Mouse (Mus musculus): ENCODE measurements around the gene Cdc42ep5.
"Not testable (repeated sequence)": the region's sequence is repeated elsewhere in the genome, so short reads cannot be mapped to it uniquely, and the experiment has no call there.

The Cdc42ep5 gene

DNA sequence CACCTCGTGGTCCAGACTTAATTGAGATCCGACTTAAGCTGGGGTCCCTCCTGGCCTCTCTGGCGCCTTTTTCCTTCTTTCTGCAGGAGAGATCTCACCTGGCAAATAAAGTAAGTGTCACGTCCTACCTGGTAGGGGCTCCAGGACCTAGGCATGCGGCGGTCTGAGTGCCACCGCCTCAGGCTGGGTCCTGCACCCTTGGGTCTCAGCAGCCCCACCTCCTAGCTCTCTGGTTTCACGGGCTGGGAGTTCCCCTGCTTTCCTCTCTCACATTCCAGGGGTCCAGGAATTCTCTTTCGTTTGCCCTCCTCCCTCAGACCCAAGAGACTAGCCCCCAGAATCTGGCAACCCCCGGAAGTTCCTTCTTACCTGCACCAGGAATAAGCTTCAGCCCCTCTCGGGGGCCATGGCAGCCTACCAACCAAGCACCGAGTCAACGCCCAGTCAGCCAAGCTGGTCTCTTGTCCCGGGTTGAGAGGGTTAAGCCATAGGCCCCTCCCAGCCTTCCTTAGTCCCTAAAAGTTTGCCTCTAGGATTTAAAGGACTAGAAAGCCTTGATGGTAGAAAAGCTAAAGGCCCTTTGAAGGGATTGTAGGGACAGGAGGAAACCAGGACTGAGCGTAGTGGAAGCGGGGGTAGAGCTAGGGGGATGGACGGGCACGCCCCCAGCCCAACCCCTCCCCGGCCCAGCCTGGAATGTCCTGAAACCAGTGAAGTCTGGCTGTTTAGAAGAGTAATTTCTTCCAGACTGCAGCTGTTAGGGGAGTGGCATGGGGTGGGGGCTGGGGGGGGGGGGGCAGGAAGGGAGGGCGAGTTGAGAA lies at the start of gene Cdc42ep5:
Cdc42ep5 (minus strand) TSS at position 771 of the 821 bp plus-strand sequence.
- no peak for DNase-seq

DNA sequence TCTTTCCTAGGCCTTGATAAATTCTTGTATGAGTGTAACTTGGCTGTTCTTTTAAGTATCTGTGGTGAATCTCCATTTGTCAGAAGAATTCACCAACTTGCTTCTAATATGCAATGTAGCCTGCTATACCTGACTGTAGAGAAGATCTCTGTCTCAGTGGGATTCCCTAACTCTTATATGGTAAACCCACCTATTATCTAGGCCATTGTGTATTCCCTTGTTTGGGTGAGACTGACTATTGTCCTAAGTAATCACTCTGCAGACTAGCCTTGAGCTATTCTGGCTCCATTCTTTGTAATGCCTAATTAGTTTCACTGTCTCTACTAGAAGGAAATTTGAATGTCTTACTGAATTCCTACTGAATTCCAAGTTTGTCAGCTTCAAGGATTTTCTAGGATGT lies 48.8 kb upstream of the Cdc42ep5 start:
- DNase-seq: not testable (repeated sequence)

GRCm38 (mm10) chr7:4208626-4209025 lies 44.0 kb upstream of the Cdc42ep5 start:
- DNase-seq: no peak

GRCm38 (mm10) chr7:4207126-4207525 lies 42.5 kb upstream of the Cdc42ep5 start:
- no peak for DNase-seq

DNA sequence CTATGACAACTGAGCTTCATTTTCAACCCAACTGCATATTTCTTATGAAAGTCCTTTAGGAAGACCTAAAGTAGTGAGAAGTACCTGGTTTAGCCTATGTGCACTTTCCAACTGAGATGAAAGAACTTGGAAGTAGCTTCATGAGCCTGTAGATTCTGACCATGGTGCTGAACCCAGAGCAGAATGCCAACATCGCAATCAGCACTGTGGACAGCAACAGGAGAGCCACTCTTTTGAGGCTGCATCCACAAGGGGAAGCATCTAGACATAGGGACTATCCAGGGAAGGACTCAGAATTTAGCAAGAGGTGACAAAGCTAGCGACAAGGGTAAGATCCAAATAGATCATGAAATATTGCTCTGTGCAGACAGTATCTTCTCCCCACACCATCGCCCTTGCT lies 13.8 kb upstream of the Cdc42ep5 start:
- no peak for DNase-seq

- DNase-seq: no peak
Observed at GRCm38 (mm10) chr7:4170193-4170938, 5.7 kb upstream of the Cdc42ep5 start.

- DNase-seq: no peak
Observed at GRCm38 (mm10) chr7:4167098-4167497, 2.4 kb upstream of the Cdc42ep5 start.

- DNase-seq: no peak
Observed at GRCm38 (mm10) chr7:4165286-4165685, 626 bp upstream of the Cdc42ep5 start.

DNA sequence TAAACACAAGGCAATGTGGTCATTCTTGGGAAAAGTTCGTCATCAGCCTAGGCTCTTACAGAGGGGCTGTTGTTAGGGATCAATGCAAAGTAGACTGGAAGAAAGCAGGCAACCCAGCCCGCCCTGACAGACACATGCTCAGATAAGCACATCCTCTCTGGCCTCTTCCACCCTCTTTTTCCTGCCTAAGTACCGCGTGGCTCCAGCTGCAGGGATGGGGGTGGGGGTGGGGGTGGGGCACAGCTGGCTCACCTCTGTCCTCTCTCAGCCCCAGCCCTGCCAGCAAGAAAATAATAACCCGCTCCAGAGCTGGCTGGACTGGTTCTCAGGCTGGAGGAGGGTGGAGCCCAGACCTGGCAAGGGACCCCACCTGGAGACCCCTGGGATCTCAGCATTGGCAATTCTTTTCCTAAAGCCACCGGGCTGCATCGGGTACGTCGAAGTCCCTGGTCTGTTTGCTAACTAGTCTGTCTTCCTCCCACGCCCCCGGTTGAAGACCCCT lies 1.0 kb downstream of the Cdc42ep5 start:
- DNase-seq: no peak

DNA sequence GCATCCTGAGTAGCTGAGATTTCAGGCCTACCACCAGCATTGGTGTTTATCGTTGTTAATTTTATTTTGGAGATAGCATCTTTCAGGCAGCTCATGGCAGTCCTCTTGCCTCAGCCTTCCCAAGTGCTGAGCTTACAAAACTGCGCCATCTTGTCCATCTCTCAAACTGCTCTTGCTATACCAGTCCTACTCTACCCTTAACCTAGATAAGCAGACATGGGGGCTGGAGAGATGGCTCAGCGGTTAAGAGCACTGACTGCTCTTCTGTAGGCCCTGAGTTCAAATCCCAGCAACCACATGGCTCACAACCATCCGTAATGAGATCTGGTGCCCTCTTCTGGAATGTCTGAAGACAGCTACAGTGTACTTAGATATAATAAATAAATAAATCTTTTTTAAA lies 3.1 kb downstream of the Cdc42ep5 start:
- not testable (repeated sequence) for DNase-seq

DNA sequence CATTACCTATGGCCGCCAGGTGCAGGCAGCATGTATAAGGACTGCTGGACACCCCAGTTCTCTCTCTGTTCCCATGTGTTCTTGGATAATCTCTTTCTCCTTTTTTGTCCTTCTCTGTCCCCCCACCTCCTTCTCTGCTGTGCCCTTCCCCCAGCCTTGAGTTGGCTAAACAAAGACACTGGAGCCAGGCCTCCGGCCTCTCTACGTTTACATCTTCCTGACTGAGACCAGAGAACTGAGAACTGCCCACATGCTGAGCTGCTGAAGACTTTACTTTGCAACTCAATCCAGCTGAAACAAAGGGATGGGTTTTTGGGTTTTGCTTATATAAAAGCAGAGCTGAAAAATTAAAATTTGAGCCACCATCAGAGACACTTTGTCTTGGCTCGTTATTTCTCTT lies 9.7 kb downstream of the Cdc42ep5 start:
- DNase-seq: no peak

GRCm38 (mm10) chr7:4154356-4154755 lies 10.3 kb downstream of the Cdc42ep5 start:
- no peak for DNase-seq

- DNase-seq: peak; percentile 44 to 51
Observed at GRCm38 (mm10) chr7:4151241-4151640, 13.4 kb downstream of the Cdc42ep5 start.

DNA sequence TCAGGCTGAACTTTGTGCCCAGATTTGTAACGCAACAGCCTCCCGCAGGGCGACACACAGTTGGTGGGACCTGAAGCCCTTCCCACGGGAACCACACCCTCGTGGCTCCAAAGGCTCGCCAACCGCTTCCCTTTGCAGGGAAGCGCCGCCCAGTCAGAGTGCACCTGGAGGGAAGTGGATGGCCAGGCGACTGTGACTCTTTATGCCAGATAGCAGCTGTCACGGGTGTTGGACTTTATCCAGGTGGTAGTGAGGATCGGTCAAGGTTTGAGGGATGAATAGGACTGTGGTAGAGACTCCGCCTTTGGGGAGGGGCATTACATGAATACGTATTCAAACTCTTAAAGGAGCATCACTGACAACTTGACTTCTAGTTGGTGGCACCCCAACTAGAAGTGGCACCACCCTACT lies 13.8 kb downstream of the Cdc42ep5 start:
- DNase-seq: peak; percentile 80 to 81

DNA sequence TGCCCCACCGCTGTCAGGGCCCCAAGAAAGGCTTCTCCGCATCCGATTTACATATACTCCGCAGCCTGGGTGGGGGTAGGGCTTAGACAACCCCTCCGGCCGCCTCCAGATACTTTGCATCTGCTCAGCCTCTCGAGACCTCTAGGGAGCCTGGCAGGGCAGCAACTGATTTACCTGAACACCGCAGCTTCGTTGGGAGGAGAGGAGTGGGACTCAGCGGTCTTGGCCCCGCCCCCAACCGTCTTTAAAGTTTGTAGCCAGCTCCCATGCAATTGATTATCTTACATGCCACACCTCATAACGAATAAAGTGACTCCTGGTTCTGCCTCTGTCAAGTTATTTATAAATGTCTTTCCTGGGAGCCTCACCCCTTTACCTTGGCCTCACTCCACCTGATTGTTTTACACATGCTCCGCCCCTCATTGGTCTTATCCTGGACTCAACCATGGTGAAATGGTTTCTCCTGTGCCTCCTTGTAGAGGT lies 14.6 kb downstream of the Cdc42ep5 start, which contains the start of gene Leng9:
Leng9 (minus strand) TSS at position 316 of the 483 bp plus-strand sequence.
- peak; percentile 65 for DNase-seq

GRCm38 (mm10) chr7:4149209-4150054 lies 15.2 kb downstream of the Cdc42ep5 start:
- DNase-seq: peak; percentile 92 to 94

- peak in 1 of 2 experiments; percentile 31 for DNase-seq
Observed at GRCm38 (mm10) chr7:4148341-4149208, 16.1 kb downstream of the Cdc42ep5 start.

DNA sequence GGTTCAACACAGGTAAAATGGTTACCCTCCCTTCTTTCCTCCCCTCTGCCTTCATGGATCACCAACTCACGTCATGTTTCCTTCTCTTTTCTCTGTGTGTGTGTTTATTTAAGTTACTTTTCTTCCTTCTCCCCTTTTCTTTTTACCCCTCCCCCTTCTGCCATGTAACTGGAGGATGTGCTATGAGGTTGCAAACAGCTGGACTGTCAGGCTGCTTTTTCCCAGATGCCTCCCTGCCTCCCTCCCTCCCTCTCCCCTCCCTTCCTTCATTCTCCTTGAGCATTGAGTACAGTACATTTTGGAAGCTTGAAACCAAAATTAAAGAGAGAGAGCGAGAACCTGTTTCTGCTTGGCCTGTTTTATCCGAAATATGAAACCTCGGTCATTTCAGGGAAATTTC lies 16.8 kb downstream of the Cdc42ep5 start:
- peak in 1 of 2 experiments; percentile 3 for DNase-seq

GRCm38 (mm10) chr7:4147371-4147770 lies 17.3 kb downstream of the Cdc42ep5 start:
- DNase-seq: peak in 1 of 2 experiments; percentile 13

- peak in 1 of 2 experiments; percentile 20 for DNase-seq
Observed at GRCm38 (mm10) chr7:4146241-4147180, 18.1 kb downstream of the Cdc42ep5 start.

All from cerebellum, postnatal 14 days (tissue).